Mouse (Mus musculus) lung, adult 2 months (tissue): ENCODE data around the gene Fastk. TPM values are rescaled to one million over a fixed set of nuclear protein-coding genes. Genes with fewer than 3 reads are reported as not detected.
A peak's percentile ranks its signal among the peaks of the same experiment; 100 is the strongest.

Source experiments
- DNase-seq: peaks from one replicate; pipeline ENCODE4 v3.0.0; 2022
- H3K4me1 ChIP-seq: fragments of 200-500 bp; 2 replicates; pipeline ENCODE4 v1.6.1; 2011; ENCODE audit warnings: low read length; ENCODE audit not compliant: control insufficient read depth, insufficient read depth
- H3K4me3 ChIP-seq: fragments of 200-500 bp; replicated peaks from 2 replicates; pipeline ENCODE3; 2011; ENCODE audit warnings: low read depth, mild to moderate bottlenecking, control low read depth, low read length; ENCODE audit errors: extremely low read depth
- CTCF ChIP-seq: fragments of 200-500 bp; IDR thresholded peaks from 2 replicates; pipeline ENCODE4 v1.5.1; 2011; ENCODE audit warnings: mild to moderate bottlenecking, low read length, control low read depth; ENCODE audit not compliant: insufficient read depth
- POLR2A ChIP-seq: fragments of 200-500 bp; IDR thresholded peaks from 2 replicates; pipeline ENCODE4 v1.6.1; 2011; ENCODE audit warnings: low read depth, mild to moderate bottlenecking, control low read depth, low read length, borderline replicate concordance; ENCODE audit errors: extremely low read depth
- WGBS: fragments of 180-500 bp; shearing (Covaris S2); methylation state at CpG from one replicate; pipeline ENCODE4 v1.1.7; 2018; 5-methylcytosine and 5-hydroxymethylcytosine counted together
- polyA plus RNA-seq: library from polyadenylated mRNA; depleted of rRNA; stranded (reverse); fragments of >200 nt; gene quantifications from 2 replicates; pipeline ENCODE4 v1.2.3, GENCODE M21; 2012

Fastk gene
- polyA plus RNA-seq, 1 experiment: 234 TPM

DNA sequence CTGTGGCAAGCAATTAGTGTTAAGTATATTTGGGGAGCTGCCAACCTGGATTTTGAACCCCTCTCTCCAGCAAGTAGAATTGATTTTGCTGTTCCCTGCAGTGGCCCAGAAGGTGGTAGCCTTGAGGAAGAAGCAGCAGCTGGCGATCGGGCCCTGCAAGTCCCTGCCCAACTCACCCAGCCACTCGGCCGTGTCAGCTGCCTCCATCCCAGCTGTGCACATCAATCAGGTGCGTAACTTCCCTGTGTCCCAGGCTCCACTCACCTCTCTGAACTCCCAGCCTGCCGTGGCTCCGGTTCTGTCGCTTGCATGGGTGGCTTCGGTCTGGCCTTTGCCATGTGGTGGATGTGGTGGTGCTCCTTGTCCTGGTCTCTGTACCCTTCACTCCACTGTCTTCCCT is 32.8 kb upstream of the Fastk start:
- Histone ChIP-seq H3K4me1 (no peaks in the 10 kb centered on the region), H3K4me3 (no peak overlapping the region)
- WGBS: 93% methylated on average over 9 of the region's 9 CpGs
- TF ChIP-seq POLR2A: no peak
- no peak for TF ChIP-seq CTCF
- no peak for DNase-seq

DNA sequence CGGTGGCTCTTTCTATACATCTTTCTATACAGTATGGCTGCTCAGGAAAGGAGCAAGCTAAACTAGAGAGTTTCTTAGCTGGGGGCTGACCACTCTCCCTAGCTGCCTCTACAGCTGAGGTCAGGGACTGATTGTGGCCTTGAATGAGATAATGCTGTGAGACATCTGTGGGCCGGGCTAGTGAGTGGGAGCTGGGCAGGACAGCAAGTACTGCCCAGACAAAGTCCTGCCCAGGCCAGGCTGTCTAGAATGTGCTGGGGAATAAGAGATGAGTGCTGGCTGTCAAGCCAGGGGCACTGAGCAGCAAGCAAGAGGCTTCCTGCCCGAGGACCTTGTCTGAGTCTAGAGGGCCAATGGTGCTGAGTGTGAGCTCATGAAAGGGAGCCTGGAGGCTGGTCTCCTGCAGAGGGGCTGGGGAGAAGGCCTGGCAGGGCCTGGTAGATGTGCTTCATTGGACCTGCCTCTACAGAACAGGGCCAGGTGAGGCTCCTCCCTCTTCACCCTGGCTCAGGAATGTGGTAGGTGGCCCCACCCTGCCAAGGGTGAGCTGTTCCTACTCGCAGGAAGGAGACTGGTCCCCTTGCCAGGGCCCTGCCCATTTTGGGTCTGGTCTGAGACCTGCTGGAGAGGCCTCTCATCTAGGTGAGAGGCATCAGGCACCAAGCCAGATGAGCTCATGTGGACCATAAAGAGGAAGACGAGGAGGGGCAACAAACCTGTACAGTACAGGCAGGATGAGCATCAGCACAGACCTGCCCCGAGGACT is 30.6 kb upstream of the Fastk start:
- TF ChIP-seq CTCF (no peak), POLR2A (peak; percentile 18; the same call in 1 of the 2 replicates)
- H3K4me3 ChIP-seq: peak overlapping the region; percentile 7
- DNase-seq: peak; percentile 87
- H3K4me1 ChIP-seq: no peaks in the 10 kb centered on the region
- 64% methylated on average over 6 of the region's 6 CpGs for WGBS

DNA sequence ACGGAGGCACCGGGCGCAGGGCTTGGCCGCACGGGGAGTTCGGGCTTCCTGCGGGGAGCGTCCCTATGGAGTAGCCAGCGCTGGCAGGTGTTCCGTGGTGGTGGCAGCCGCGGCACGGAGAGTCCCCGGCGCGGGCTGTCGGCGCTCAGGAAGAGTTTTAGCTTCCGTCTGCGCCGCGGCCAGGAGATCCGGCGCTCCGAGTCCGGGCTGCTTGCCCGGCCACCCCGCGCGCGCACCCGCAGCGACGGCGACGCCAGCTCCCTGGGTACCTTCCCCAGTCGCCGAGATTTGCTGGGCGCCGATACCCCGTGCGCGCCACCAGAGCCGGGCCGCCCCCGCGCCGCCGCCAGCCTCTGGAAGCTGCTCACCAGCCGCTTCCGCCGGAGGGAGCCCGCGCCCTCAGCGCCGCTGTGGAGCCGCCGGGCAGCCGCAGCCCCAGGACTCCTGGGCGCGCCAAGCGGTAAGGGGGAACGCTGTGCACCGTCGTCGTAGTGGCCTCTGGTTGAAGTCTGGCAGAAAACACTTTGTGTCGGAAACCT is 29.7 kb upstream of the Fastk start:
- Histone ChIP-seq H3K4me1 (no peaks in the 10 kb centered on the region), H3K4me3 (peak overlapping the region; percentile 55)
- TF ChIP-seq POLR2A (no peak), CTCF (no peak)
- peak; percentile 56 for DNase-seq
- 11% methylated on average over 67 of the region's 67 CpGs for WGBS

DNA sequence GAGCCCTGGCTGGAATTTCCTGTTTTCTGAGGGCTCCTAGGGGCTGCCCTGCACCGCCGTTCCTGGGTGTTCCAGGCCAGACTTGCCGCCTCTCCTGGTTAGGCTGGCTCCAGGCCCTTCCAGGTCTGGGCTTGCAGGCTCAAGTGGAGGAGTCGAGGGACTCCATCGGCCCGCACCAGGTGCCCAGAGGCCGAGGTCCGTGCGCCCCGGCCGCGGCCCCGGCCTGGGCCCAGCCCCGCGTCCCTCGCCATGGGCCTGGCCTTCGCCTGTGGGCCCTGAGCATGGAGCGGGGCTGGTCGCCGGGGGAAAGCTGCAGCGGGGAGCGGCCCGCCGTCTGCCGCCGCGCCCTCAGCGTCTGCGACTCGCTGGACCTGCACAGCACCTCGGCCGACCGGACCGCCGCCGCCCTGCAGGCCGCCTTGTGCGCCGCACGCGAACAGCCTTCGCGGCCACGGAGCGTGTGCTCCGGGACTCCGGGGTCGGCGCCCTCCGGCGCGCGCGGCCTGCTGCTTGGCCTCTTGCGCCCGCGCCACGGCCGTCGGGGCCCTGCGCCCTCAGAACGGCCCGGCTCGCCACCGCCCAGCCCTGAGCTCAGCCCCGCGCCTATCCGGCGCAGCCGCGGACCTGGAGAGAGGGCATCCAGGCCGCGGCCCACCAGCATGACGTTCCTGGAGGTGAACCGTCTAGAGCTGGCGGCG is 29.1 kb upstream of the Fastk start:
- 22% methylated on average over 77 of the region's 77 CpGs for WGBS
- TF ChIP-seq CTCF: no peak
- TF ChIP-seq POLR2A: peak; percentile 42; the same call in 1 of the 2 replicates
- DNase-seq: peak; percentile 75
- Histone ChIP-seq H3K4me3 (peak overlapping the region; percentile 55), H3K4me1 (no peaks in the 10 kb centered on the region)

DNA sequence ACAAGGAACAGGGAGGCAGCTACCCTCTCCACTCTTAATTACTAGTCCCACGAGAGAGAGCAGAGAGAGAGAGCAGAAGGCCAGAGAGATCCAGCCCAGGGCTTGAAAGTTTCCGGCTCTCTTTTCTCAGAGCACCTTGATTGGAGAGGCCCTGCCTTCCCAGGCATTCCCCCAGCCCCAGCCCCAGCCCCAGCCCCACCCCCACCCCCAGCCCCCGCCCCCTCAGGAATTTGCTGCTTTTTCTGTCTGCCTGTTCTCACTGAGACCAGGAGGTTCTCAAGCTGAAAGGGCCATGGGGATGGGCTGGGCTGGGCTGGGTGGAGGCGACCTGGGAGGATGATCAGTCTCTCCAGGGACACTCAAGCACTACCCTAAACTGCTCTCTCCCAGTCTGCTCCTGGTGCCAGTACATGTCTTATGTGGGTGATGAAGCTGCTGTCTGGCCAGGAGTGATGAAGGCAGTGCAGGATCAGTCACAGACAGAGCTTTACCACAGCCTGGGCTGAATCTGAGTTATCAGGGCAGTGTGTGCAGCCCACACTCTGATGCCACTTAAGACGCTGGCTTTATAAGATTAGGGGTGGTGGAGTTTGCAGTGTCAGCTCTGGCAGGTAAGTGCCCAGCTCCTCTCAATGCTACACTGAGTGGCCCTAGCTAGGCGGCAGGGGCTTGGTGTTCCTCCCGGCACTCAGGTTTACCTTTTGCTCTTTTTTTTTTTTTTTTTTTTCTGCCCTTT is 28.0 kb upstream of the Fastk start:
- DNase-seq: no peak
- no peak overlapping the region for H3K4me3 ChIP-seq
- 72% methylated on average over 7 of the region's 7 CpGs for WGBS
- no peak for TF ChIP-seq CTCF
- TF ChIP-seq POLR2A: no peak
- H3K4me1 ChIP-seq: no peaks in the 10 kb centered on the region

DNA sequence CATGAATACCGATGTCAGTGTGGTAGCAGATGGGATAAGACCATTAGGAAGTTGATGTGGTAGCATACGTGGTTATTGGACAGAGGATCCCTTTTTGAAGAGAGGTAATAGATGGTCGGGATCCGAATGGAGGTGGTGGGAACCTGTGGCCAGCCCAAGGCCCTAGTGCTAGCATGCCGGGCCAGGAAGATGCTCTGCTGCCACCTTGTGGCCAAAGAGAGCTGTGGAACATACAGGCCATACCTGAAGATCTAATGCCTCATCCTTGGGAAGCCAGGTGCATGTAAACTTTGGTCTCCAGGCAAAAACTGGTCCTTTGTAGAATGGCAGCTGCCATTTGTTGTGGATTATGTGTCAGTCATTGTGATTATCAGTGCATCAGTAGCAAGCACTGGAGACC is 25.5 kb upstream of the Fastk start:
- Histone ChIP-seq H3K4me3 (no peak overlapping the region), H3K4me1 (no peaks in the 10 kb centered on the region)
- 11% methylated on average over 5 of the region's 5 CpGs for WGBS
- TF ChIP-seq CTCF: peak; percentile 94
- TF ChIP-seq POLR2A: no peak
- peak; percentile 78 for DNase-seq

DNA sequence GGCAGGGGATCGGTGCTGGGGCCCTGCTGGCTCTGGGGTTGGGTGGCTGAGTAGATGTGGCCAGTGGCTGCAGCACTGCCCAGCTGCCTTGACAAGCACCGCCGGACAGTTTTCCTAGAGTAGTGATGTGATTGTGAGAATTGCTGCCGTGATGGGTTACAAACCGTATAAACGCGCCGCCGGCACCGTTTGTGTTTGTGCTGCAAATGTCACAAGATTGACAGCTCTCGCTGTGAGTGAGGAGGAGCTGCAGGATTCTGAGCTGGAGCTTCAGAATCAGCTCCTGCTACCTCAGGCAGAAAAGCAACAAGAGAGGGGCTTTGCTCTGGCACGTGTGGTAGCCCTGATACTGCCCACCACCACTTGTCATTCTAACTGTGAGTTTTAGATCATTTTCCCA is 21.7 kb upstream of the Fastk start:
- 66% methylated on average over 12 of the region's 12 CpGs for WGBS
- no peak for DNase-seq
- Histone ChIP-seq H3K4me1 (peaks cover 5% of the 10 kb centered on the region; the same call in 1 of the 2 replicates), H3K4me3 (no peak overlapping the region)
- TF ChIP-seq POLR2A: no peak

DNA sequence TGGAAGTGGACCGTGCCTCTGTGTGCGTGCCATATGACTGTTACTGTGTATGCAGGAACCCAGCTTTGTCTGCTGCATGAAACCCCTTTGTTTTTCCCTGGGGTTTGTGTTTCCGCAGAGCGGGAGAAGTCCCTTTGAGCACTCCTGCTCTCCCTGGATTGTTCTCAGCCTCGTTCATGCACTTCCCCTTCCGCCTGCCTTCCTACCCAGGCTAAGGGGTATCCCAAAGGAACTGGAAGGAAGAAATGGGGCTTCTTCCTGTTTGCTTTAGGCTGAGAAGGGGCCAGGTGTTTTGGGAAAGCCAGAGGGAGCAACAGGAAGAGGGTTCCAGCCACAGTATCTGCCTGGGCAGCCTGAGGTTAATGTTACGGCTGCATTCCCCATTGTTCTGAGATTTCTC is 10.5 kb upstream of the Fastk start:
- TF ChIP-seq POLR2A (no peak), CTCF (no peak)
- 44% methylated on average over 7 of the region's 7 CpGs for WGBS
- H3K4me1 ChIP-seq: peaks cover 16% of the 10 kb centered on the region
- DNase-seq: no peak
- H3K4me3 ChIP-seq: no peak overlapping the region

DNA sequence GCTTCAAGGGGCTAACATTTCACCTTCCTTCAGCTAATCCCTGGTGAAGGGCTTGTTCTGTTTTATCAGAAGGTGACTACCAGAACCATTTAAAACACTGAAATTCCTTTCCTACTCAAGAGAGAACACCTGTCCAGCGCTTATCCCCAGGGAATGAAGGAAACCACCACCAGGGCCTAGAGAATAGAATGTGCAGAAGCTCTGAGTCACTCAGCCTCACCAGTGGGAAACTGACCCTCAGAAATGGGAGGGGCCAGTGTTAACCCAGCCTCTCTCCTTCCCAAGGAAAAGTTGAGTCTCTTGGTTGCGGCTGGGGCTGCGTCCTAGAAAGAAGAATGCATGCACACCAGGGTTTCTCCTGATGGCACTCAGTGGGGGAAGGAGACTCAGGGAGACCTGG is 10.0 kb upstream of the Fastk start:
- DNase-seq: no peak
- peaks cover 16% of the 10 kb centered on the region for H3K4me1 ChIP-seq
- WGBS: 56% methylated on average over 3 of the region's 3 CpGs
- no peak for TF ChIP-seq POLR2A
- no peak overlapping the region for H3K4me3 ChIP-seq

DNA sequence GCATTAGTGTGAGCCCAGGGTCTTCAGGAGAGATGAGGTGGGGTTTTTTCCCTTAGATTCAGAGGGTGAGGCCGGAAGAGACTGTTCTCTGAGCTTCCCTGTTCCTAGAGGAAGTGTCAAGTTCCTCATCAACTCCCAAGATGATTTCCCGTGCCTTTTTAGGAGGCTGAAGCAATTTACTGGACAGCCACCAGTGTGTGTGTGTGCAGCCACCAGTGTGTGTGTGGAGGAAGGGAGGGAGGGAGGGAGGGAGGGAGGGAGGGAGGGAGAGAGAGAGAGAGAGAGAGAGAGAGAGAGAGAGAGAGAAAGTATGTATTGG is 8.9 kb upstream of the Fastk start:
- H3K4me3 ChIP-seq: no peak overlapping the region
- WGBS: 19% methylated on average over 2 of the region's 2 CpGs
- no peak for DNase-seq
- TF ChIP-seq CTCF (no peak), POLR2A (no peak)
- peaks cover 16% of the 10 kb centered on the region for H3K4me1 ChIP-seq
